Mouse (Mus musculus) 416B (cell line): ENCODE measurements around the gene Pou5f2.
A peak's percentile ranks its signal among the peaks of the same experiment; 100 is the strongest.

Experiments used
- DNase-seq: peaks from one replicate; pipeline ENCODE4 v3.0.0; 2011; ENCODE audit warnings: low read depth

The Pou5f2 gene

GRCm38 (mm10) chr13:78024683-78025294, at the start of gene Pou5f2:
Gene Pou5f2 (plus strand): TSS chr13:78024902.
- no peak for DNase-seq

GRCm38 (mm10) chr13:77976248-77976647, 48.5 kb upstream of the Pou5f2 start:
- DNase-seq = no peak

GRCm38 (mm10) chr13:77977121-77977520, 47.6 kb upstream of the Pou5f2 start:
- no peak for DNase-seq

- DNase-seq = peak; percentile 63
These were observed 42.4 kb upstream of the Pou5f2 start for GRCm38 (mm10) chr13:77982105-77982851.

GRCm38 (mm10) chr13:77982852-77983202, 41.9 kb upstream of the Pou5f2 start:
- no peak for DNase-seq

GRCm38 (mm10) chr13:77991189-77991886, 33.4 kb upstream of the Pou5f2 start:
- peak; percentile 54 for DNase-seq

GRCm38 (mm10) chr13:78004649-78005048, 20.1 kb upstream of the Pou5f2 start:
- DNase-seq = no peak

GRCm38 (mm10) chr13:78005344-78005743, 19.4 kb upstream of the Pou5f2 start:
- DNase-seq = no peak

GRCm38 (mm10) chr13:78010176-78010575, 14.5 kb upstream of the Pou5f2 start:
- peak; percentile 26 for DNase-seq

- no peak for DNase-seq
These were observed 8.1 kb downstream of the Pou5f2 start for GRCm38 (mm10) chr13:78032821-78033220.

- DNase-seq = no peak
These were observed 12.5 kb downstream of the Pou5f2 start for GRCm38 (mm10) chr13:78037203-78037602.

GRCm38 (mm10) chr13:78043203-78043602, 18.5 kb downstream of the Pou5f2 start:
- DNase-seq = no peak

- DNase-seq = no peak
These were observed 20.4 kb downstream of the Pou5f2 start for GRCm38 (mm10) chr13:78045116-78045515.
